Mouse (Mus musculus) heart, embryonic 16.5 days (tissue): Measurements from ENCODE around the gene Agbl3. TPM values are rescaled to one million over a fixed set of nuclear protein-coding genes. Genes with fewer than 3 reads are reported as not detected.

Experiments
- ATAC-seq: fragments of 200-750 bp; cut with Nextera tagmentation; replicated peaks from 2 replicates; pipeline ENCODE4 v1.8.0; 2017; ENCODE audit warnings: moderate number of reproducible peaks; ENCODE audit not compliant: insufficient read depth, low FRiP score; ENCODE audit errors: extremely low read depth
- H3K27ac ChIP-seq: fragments of 300-500 bp; sonication (generic); 2 replicates; pipeline ENCODE4 v1.5.1; 2014; ENCODE audit warnings: mild to moderate bottlenecking, low read length, control low read depth, moderate library complexity
- H3K27me3 ChIP-seq: fragments of 300-500 bp; sonication (generic); 2 replicates; pipeline ENCODE4 v1.6.1; 2014; ENCODE audit warnings: low read length, mixed read lengths; ENCODE audit not compliant: control insufficient read depth, insufficient read depth
- H3K36me3 ChIP-seq: fragments of 300-500 bp; sonication (generic); 2 replicates; pipeline ENCODE4 v1.6.1; 2014; ENCODE audit not compliant: control insufficient read depth, insufficient read depth
- H3K4me1 ChIP-seq: fragments of 300-500 bp; sonication (generic); 2 replicates; pipeline ENCODE4 v1.6.1; 2014; ENCODE audit warnings: low read length, mixed read lengths; ENCODE audit not compliant: control insufficient read depth, insufficient read depth
- H3K4me2 ChIP-seq: fragments of 300-500 bp; sonication (generic); 2 replicates; pipeline ENCODE4 v1.6.1; 2014; ENCODE audit warnings: low read depth, mild to moderate bottlenecking, control low read depth, low read length
- H3K4me3 ChIP-seq: fragments of 300-500 bp; sonication (generic); 2 replicates; pipeline ENCODE4 v1.5.1; 2014; ENCODE audit warnings: mild to moderate bottlenecking, control low read depth, low read length
- H3K9ac ChIP-seq: fragments of 300-500 bp; sonication (generic); 2 replicates; pipeline ENCODE4 v1.6.1; 2014; ENCODE audit warnings: low read length, control low read depth
- H3K9me3 ChIP-seq: fragments of 300-500 bp; sonication (generic); replicated peaks from 2 replicates; pipeline ENCODE4 v1.6.1; 2016; ENCODE audit warnings: low read length; ENCODE audit not compliant: control insufficient read depth
- WGBS: fragments of 180-500 bp; shearing (Covaris S2); extraction: QIAGEN DNeasy Blood & Tissue Kit; methylation state at CpG from one replicate; pipeline ENCODE4 v1.1.7; 2014; 5-methylcytosine and 5-hydroxymethylcytosine counted together
- polyA plus RNA-seq: library from polyadenylated mRNA; unstranded; fragments of >200 nt; fragmentation: Nextera tagmentation; extraction: Ambion mirVana; gene quantifications from 2 replicates; pipeline ENCODE4 v1.2.1, GENCODE M21; 2015

The Agbl3 gene
- polyA plus RNA-seq, 1 experiment from 2014 or later, result 7.9 TPM

GRCm38 (mm10) chr6:34750487-34751120 lies 29.6 kb upstream of the Agbl3 start:
- WGBS, result 56% methylated on average over 7 of the region's 7 CpGs
- Histone ChIP-seq H3K27ac (peak overlapping the region; percentile 21; the same call in 1 of the 2 replicates), H3K9me3 (no peaks in the 10 kb centered on the region), H3K4me2 (no peak overlapping the region), H3K4me3 (no peak overlapping the region), H3K4me1 (peaks cover 9% of the 10 kb centered on the region), H3K36me3 (peaks cover 17% of the 10 kb centered on the region), H3K9ac (no peak overlapping the region), H3K27me3 (no peaks in the 10 kb centered on the region)
- no peak for ATAC-seq

GRCm38 (mm10) chr6:34751625-34752024 lies 28.6 kb upstream of the Agbl3 start:
- Histone ChIP-seq H3K27ac (no peak overlapping the region), H3K4me3 (no peak overlapping the region), H3K4me2 (no peak overlapping the region), H3K36me3 (peaks cover 23% of the 10 kb centered on the region), H3K9ac (no peak overlapping the region), H3K4me1 (peaks cover 9% of the 10 kb centered on the region), H3K9me3 (no peaks in the 10 kb centered on the region), H3K27me3 (no peaks in the 10 kb centered on the region)
- ATAC-seq, result no peak

- ATAC-seq, result peak; percentile 65; the same call in 1 of the 2 replicates
- Histone ChIP-seq H3K27ac (no peak overlapping the region), H3K9ac (no peak overlapping the region), H3K27me3 (no peaks in the 10 kb centered on the region), H3K4me3 (no peak overlapping the region), H3K9me3 (no peaks in the 10 kb centered on the region), H3K4me1 (peaks cover 9% of the 10 kb centered on the region), H3K4me2 (no peak overlapping the region), H3K36me3 (peaks cover 36% of the 10 kb centered on the region)
- whole genome bisulfite sequencing, result 24% methylated on average over 5 of the region's 5 CpGs
Observed at GRCm38 (mm10) chr6:34754448-34754847, 25.8 kb upstream of the Agbl3 start.

GRCm38 (mm10) chr6:34758340-34758739 lies 21.9 kb upstream of the Agbl3 start:
- Histone ChIP-seq H3K9me3 (no peaks in the 10 kb centered on the region), H3K9ac (no peak overlapping the region), H3K27ac (no peak overlapping the region), H3K4me2 (no peak overlapping the region), H3K4me3 (no peak overlapping the region), H3K4me1 (no peaks in the 10 kb centered on the region), H3K36me3 (peaks cover 59% of the 10 kb centered on the region), H3K27me3 (no peaks in the 10 kb centered on the region)
- 78% methylated on average over 2 of the region's 2 CpGs for WGBS
- ATAC-seq, result no peak

- Histone ChIP-seq H3K4me2 (no peak overlapping the region), H3K9me3 (no peaks in the 10 kb centered on the region), H3K27ac (no peak overlapping the region), H3K27me3 (no peaks in the 10 kb centered on the region), H3K36me3 (peaks cover 70% of the 10 kb centered on the region), H3K9ac (no peak overlapping the region), H3K4me1 (no peaks in the 10 kb centered on the region), H3K4me3 (no peak overlapping the region)
- ATAC-seq, result no peak
- WGBS, result 37% methylated on average over 4 of the region's 4 CpGs
Observed at GRCm38 (mm10) chr6:34760023-34760422, 20.2 kb upstream of the Agbl3 start.

- no peak overlapping the region for H3K27ac ChIP-seq
- 85% methylated on average over 5 of the region's 5 CpGs for WGBS
- no peaks in the 10 kb centered on the region for H3K9me3 ChIP-seq
- H3K36me3 ChIP-seq, result peaks cover 54% of the 10 kb centered on the region
- peaks cover 4% of the 10 kb centered on the region for H3K4me1 ChIP-seq
- H3K4me2 ChIP-seq, result no peak overlapping the region
- H3K4me3 ChIP-seq, result no peak overlapping the region
- no peaks in the 10 kb centered on the region for H3K27me3 ChIP-seq
- no peak overlapping the region for H3K9ac ChIP-seq
- no peak for ATAC-seq
Observed at GRCm38 (mm10) chr6:34765721-34766120, 14.5 kb upstream of the Agbl3 start.

- no peak overlapping the region for H3K4me2 ChIP-seq
- H3K27me3 ChIP-seq, result no peaks in the 10 kb centered on the region
- H3K4me1 ChIP-seq, result peaks cover 9% of the 10 kb centered on the region
- no peak overlapping the region; the same call in none of the 2 replicates for H3K27ac ChIP-seq
- H3K36me3 ChIP-seq, result peaks cover 37% of the 10 kb centered on the region
- H3K9ac ChIP-seq, result no peak overlapping the region
- ATAC-seq, result no peak
- 78% methylated on average over 2 of the region's 2 CpGs for WGBS
- no peaks in the 10 kb centered on the region for H3K9me3 ChIP-seq
- no peak overlapping the region for H3K4me3 ChIP-seq
Observed at GRCm38 (mm10) chr6:34769984-34770383, 10.2 kb upstream of the Agbl3 start.

- Histone ChIP-seq H3K4me1 (peaks cover 9% of the 10 kb centered on the region), H3K4me2 (no peak overlapping the region; the same call in 1 of the 2 replicates), H3K9me3 (no peaks in the 10 kb centered on the region), H3K9ac (no peak overlapping the region), H3K27ac (peak overlapping the region; percentile 78), H3K36me3 (peaks cover 36% of the 10 kb centered on the region), H3K4me3 (no peak overlapping the region), H3K27me3 (no peaks in the 10 kb centered on the region)
- ATAC-seq, result peak; percentile 90
- 34% methylated on average over 6 of the region's 6 CpGs for WGBS
Observed at GRCm38 (mm10) chr6:34770491-34770890, 9.7 kb upstream of the Agbl3 start.

- Histone ChIP-seq H3K36me3 (peaks cover 12% of the 10 kb centered on the region), H3K4me1 (no peaks in the 10 kb centered on the region; the same call in 1 of the 2 replicates), H3K9ac (no peak overlapping the region), H3K4me2 (no peak overlapping the region), H3K27ac (no peak overlapping the region), H3K9me3 (no peaks in the 10 kb centered on the region), H3K4me3 (no peak overlapping the region), H3K27me3 (no peaks in the 10 kb centered on the region)
- ATAC-seq, result no peak
Observed at GRCm38 (mm10) chr6:34776396-34776795, 3.8 kb upstream of the Agbl3 start.
